Mouse (Mus musculus): ENCODE measurements around the gene Tex26. TPM values are rescaled to one million over a fixed set of nuclear protein-coding genes. Genes with fewer than 3 reads are reported as not detected.

Gene Tex26
- total RNA-seq (2021) = under 1 TPM in 1 of 2 experiments, not detected in 1; 0.36 TPM
- long read RNA-seq, experiment 1 = 0 reads
- long read RNA-seq, experiment 2 = 0 reads

GRCm38 (mm10) chr5:149439531-149440179 is at the start of gene Tex26:
Gene Tex26 (plus strand): TSS chr5:149439660.
- DNase-seq (ENCODE audit: low spot score in 2 of 2) = peak; percentile 56 to 68

DNA sequence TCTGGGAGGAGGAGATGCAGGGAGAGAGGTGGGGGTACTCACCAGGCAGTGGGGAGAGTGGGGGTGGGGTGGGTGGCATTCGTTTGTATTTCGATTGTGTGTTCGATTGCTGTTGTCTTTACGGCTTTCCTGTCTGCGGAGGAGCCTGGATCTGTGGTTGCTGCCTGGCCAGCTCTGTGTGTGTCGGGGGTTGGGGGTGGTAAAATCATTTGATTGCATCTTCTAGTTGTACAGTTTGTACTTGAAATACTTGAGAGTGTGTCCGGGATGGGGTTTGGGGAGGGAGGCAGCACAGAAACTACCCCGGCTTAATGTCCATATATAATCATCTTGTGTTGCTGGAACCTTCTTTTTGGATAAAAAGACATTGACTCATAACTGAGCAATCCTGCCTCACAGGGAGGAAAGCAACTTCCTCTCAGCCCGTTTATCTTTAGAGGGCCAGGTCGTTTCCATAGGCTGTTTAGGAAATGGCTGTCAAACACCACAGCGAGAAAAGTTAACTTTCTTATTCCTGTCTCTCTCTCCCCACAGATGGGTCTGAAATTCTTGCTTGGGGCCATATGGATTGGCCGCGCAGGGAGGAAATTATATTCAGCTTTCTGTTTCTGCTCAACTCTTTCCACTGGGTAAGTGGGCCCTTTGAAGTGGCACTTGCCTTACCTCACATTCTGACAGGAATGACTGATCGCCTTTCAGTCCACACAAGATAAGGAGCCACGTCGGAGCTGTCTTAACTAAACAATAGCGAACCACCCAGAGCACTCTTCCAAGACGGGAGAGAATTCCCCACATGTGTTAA is 47.7 kb upstream of the Tex26 start:
- no peak for DNase-seq (ENCODE audit: low spot score in 2 of 2)

DNA sequence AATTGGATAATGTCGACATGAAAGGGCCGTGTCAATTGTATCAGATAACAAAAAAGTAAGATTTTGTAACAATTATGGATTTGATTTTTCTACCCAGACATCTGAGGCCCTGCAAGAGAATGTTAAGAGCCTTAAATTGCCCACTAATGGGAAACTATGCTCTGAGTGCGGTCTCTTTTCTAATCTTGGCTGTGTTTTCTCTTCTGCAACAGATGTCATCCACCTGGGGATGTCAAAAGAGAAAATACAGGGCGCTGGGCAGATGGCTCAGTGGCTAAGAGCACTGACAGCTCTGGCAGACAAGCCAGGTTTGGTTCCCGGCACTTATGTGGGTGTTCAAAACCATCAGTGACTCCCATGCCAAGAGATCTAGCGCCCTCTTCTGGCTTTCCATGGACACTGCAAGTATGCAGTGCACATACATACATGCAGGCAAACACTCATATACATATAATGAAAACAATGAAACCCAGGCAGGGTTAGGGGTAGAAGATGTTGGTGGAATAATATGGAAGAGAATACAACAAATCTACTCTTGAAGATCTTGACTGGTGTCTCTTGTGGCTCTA is 47.0 kb upstream of the Tex26 start:
- DNase-seq (ENCODE audit: low spot score in 2 of 2) = no peak

DNA sequence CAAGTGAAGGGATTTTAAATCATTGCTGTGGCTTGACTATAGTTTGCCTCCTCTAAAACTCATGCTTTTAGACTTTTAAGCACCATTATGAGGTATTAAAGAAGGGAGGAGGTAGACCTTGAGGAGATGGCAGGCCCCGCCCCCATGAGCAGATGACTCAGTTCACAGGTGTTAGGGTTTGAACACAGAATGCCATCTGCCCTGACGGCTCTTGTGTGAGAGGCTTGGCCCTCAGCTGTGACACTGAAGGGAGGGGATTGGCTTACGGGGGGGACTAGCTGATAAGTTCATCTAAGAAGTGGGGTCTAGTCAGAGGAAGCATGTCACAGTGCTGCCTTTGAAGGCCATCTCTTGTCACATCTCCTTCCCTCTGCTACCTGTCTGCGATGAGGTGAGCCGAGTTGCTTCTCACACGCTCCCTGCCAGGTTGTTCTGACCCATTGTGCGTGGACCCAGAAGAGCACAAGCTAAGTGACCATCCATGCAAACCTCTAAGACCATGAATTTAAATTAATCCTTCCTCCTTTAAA is 37.9 kb upstream of the Tex26 start:
- no peak for DNase-seq (ENCODE audit: low spot score in 2 of 2)

GRCm38 (mm10) chr5:149402029-149402428 is 37.4 kb upstream of the Tex26 start:
- DNase-seq (ENCODE audit: low spot score in 2 of 2) = no peak

DNA sequence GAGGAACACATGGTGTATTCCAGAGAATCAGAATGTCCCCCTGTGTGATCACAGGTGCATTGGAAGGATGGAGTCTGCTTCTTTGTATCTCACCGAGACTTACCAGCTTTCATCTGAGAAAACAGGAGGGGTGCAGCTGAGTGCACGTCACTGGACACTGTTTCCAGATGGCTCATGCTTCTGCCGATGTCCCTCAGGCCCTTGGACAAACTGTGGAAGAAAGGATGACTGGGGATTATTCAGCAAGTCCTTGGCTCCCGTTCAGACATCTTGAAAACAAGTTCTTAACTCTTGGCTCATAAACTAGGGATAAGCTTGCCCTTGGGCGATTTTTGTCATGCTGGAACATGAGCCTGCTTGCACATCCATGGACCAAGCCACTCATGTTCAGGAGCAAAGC is 36.1 kb upstream of the Tex26 start:
- peak in 1 of 2 experiments; percentile 24 for DNase-seq (ENCODE audit: low spot score in 2 of 2)

DNA sequence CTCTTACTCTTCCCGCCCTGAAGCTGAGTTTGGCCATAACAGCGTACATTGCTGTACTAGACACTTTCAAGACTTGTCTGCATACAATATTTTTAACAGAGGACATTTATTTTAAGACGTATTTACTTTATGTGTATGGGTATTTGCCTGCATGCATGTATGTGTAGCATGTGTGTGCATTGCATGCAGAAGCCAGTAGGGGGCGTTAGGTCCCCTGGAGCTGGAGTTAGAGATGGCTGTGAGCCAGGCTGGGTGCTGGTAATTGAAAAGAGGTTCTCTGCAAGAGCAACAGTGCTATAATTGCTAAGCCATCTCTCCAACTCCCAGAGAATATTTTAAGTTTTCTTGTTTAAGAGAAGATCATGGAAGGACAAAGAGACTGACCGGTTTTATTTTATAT is 34.8 kb upstream of the Tex26 start:
- DNase-seq (ENCODE audit: low spot score in 2 of 2) = no peak

DNA sequence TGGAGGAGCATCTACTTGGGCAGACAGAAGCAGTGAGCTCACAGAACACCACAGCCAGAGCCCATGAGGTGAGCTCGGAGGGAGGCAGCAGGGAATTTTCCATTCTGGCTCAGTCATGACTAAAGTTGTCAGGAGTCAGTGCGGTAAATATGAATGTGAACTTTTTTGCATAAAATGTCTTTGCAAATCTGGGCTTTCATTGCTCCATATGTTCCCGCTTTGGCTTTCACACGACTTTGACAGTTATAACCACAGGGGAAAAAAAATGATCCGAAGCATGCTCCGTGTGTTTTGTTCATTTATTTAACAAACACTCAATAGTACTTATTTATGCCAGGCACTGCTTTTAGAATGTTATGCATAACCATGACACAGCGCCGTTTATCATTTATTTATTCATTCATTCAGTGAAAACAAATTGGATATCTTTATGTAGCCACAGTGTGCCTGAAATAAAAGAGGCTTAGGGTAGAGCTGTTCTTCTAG is 32.6 kb upstream of the Tex26 start:
- DNase-seq (ENCODE audit: low spot score in 2 of 2) = peak in 1 of 2 experiments; percentile 62

- no peak for DNase-seq (ENCODE audit: low spot score in 2 of 2)
Measured at GRCm38 (mm10) chr5:149409502-149409901, 30.0 kb upstream of the Tex26 start.

- no peak for DNase-seq (ENCODE audit: low spot score in 2 of 2)
Measured at GRCm38 (mm10) chr5:149411509-149412193, 27.8 kb upstream of the Tex26 start, which contains the start of gene Medag. Gene Medag (plus strand): TSS chr5:149411749.

DNA sequence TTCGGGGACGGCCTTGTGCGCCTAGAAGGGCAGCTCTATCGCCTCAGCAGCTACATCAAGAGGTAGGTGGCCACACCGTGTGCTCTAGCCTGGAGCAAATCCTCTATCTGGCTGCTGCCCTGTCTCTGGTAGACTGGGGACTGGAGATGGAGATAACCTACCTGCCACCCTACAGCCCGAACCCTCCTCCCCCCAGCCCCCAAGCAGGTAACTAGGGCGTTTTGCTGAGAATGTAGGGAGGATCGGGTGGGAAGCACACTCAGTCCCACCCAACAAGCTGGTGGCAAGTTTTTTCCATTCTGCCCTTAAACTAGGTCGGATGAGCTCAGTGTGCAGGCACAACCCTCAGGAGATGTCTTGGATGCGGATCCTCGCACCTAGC is 27.3 kb upstream of the Tex26 start:
- no peak for DNase-seq (ENCODE audit: low spot score in 2 of 2)

DNA sequence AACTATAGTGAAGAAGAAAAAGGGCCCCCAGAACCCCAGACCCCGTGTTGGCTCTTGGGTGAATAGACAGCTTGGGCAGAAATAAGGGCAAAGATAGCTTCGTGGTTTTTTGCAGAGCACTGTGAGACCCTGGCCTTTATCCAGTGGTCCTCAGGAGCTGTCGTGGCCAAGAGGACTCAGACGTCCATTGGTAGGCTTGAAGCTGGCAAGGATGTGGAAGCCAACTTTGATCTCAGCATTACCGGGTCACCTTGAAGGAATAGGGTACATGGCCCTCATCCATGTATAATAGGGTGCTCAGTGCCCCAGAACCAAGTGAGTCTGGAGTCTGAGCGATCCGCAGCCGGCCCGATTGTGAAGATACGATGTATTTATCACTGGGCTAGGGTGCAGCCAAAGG is 26.8 kb upstream of the Tex26 start:
- DNase-seq (ENCODE audit: low spot score in 2 of 2) = no peak

DNA sequence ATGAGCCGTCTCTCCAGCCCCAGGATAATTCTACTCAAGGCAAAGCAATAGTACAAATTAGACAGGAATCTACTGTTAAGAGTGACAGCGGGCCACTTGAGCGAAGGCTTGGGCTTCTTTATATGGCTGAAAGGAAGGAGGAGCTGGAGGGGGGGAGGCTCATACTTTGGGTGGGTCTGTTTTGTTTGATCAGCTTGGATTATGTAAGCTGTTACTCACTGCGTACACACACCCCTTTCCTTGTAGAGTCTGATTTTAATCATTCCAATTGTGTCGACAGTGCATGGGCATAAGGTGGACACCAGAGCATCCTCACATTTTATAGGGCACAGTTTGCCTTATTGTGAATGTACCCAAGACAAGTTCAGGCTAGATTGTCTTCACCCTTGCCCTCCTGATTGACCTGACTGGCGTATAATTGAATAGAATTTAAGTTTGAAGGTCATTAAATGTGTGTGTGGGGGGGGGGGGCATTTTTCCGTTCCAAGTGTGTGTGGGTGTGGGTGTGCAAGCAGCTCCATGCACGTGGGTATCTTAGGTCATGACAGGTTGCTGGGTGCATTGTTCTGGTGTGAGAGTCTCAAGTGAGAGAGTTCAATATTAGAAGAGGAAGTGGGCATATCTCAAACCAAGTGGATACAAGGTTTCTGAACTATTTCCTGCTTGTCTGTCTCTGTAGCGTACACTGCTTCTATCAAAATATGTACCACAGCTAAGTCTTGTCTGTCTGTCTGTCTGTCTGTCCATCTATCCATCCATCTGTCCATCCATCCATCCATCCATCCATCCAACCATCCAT is 24.9 kb upstream of the Tex26 start:
- DNase-seq (ENCODE audit: low spot score in 2 of 2) = no peak

- DNase-seq (ENCODE audit: low spot score in 2 of 2) = no peak
Measured at GRCm38 (mm10) chr5:149417381-149417780, 22.1 kb upstream of the Tex26 start.

GRCm38 (mm10) chr5:149426525-149426924 is 12.9 kb upstream of the Tex26 start:
- no peak for DNase-seq (ENCODE audit: low spot score in 2 of 2)

GRCm38 (mm10) chr5:149427277-149428060 is 12.0 kb upstream of the Tex26 start:
- no peak for DNase-seq (ENCODE audit: low spot score in 2 of 2)

- DNase-seq (ENCODE audit: low spot score in 2 of 2) = no peak
Measured at GRCm38 (mm10) chr5:149428347-149428746, 11.1 kb upstream of the Tex26 start.

DNA sequence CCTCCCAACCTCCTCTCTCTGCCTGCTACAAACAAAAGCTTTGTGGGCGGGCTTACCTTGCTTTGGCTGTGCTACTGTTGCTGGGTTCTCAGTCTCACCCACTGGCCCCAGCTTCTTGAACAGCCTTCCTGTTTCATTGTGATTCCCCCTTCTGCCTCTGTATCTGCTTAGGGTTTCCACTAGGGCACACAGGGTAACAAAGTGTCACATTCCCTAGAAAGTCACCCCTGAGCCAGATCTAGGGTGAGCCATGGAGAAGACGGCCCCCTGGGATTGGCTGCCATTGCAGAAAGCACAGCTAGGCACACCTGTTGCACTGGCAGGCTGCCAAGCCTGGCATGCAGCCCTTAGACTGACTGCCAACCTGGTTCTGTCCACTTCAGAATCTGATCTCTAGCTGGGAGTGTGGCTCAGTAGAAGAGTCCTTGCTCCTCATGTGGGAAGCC is 10.6 kb upstream of the Tex26 start:
- peak; percentile 41 to 46 for DNase-seq (ENCODE audit: low spot score in 2 of 2)

DNA sequence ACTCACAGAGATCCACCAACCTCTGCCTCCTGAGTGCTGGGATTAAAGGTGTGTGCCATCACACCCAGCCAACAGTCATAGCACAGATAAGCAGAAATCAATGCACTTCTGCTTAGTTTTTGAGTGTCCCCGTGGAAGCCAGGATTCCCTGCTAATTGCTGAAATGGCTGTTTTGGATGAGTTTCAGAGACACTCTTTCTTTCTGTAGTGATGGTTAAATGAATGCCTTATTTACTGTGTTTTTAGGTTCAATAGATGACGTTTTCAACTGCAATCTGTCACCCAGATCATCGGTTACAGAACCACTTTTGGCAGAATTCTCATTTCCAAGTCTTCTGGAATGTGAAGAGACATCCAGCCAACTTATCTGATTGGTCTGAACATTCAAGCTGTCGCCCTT is 9.9 kb upstream of the Tex26 start:
- DNase-seq (ENCODE audit: low spot score in 2 of 2) = no peak

All from layer of hippocampus, postnatal 14 days (tissue).